Mouse (Mus musculus) kidney, adult 2 months (tissue): ENCODE measurements around the gene Aifm3. TPM values are rescaled to one million over a fixed set of nuclear protein-coding genes. Genes with fewer than 3 reads are reported as not detected.
A peak's percentile ranks its signal among the peaks of the same experiment; 100 is the strongest.

ENCODE experiments used
- DNase-seq: peaks from one replicate; pipeline ENCODE4 v3.0.0; 2021
- H3K27ac ChIP-seq: fragments of 200-500 bp; 2 replicates; pipeline ENCODE4 v1.5.1; 2012; ENCODE audit warnings: low read depth, low read length, control low read depth, inconsistent platforms; ENCODE audit not compliant: insufficient read depth
- H3K27me3 ChIP-seq: fragments of 200-500 bp; replicated peaks from 2 replicates; pipeline ENCODE4 v1.6.1; 2012; ENCODE audit warnings: mild to moderate bottlenecking, moderate library complexity, low read length, inconsistent platforms; ENCODE audit not compliant: control insufficient read depth, insufficient read depth
- H3K36me3 ChIP-seq: fragments of 200-500 bp; 2 replicates; pipeline ENCODE4 v1.6.1; 2012; ENCODE audit warnings: mild to moderate bottlenecking, moderate library complexity, low read length, inconsistent platforms; ENCODE audit not compliant: control insufficient read depth, insufficient read depth
- H3K4me1 ChIP-seq: fragments of 200-500 bp; 2 replicates; pipeline ENCODE4 v1.6.1; 2011; ENCODE audit warnings: low read length; ENCODE audit not compliant: control insufficient read depth, insufficient read depth
- H3K4me3 ChIP-seq: fragments of 200-500 bp; 2 replicates; pipeline ENCODE4 v1.5.1; 2011; ENCODE audit warnings: mild to moderate bottlenecking, low read depth, low read length, control low read depth; ENCODE audit not compliant: insufficient read depth
- CTCF ChIP-seq: fragments of 200-500 bp; conservative IDR thresholded peaks from 2 replicates; pipeline ENCODE4 v1.5.1; 2011; ENCODE audit warnings: low read depth, mild to moderate bottlenecking, control low read depth, low read length, moderate library complexity, mixed read lengths; ENCODE audit not compliant: insufficient read depth, insufficient read length
- POLR2A ChIP-seq: fragments of 200-500 bp; IDR thresholded peaks from one replicate; pipeline ENCODE4 v1.6.1; 2011; ENCODE audit warnings: low read depth, low read length, control low read depth
- WGBS: fragments of 180-500 bp; shearing (Covaris S2); methylation state at CpG from one replicate; pipeline ENCODE4 v1.1.7; 2018; 5-methylcytosine and 5-hydroxymethylcytosine counted together
- polyA plus RNA-seq: library from polyadenylated mRNA; depleted of rRNA; stranded (reverse); fragments of >200 nt; gene quantifications from 2 replicates; pipeline ENCODE4 v1.2.3, GENCODE M21; 2012

Gene Aifm3
- polyA plus RNA-seq, 1 experiment, result 11.7 TPM

GRCm38 (mm10) chr16:17529981-17530586 lies 40.7 kb downstream of the Aifm3 start:
- peak; percentile 23 for DNase-seq
- Histone ChIP-seq H3K4me1 (peaks cover 12% of the 10 kb centered on the region), H3K4me3 (peak overlapping the region; percentile 79), H3K27me3 (no peaks in the 10 kb centered on the region), H3K36me3 (no peaks in the 10 kb centered on the region), H3K27ac (peak overlapping the region; percentile 83)
- WGBS, result 6% methylated on average over 17 of the region's 17 CpGs
- TF ChIP-seq POLR2A (no peak), CTCF (no peak)

GRCm38 (mm10) chr16:17530640-17531288 lies 41.4 kb downstream of the Aifm3 start, which contains the start of gene Thap7:
Gene Thap7 (minus strand): TSS chr16:17531136.
- peaks cover 12% of the 10 kb centered on the region for H3K4me1 ChIP-seq
- under 1% methylated on average over 67 of the region's 67 CpGs for WGBS
- TF ChIP-seq CTCF (no peak), POLR2A (peak; percentile 70)
- peak; percentile 98 for DNase-seq
- peak within 1 kb of the TSS; percentile 83 for H3K27ac ChIP-seq
- no peaks in the 10 kb centered on the region for H3K27me3 ChIP-seq
- no peaks in the 10 kb centered on the region for H3K36me3 ChIP-seq
- peak within 1 kb of the TSS; percentile 79 for H3K4me3 ChIP-seq

DNA sequence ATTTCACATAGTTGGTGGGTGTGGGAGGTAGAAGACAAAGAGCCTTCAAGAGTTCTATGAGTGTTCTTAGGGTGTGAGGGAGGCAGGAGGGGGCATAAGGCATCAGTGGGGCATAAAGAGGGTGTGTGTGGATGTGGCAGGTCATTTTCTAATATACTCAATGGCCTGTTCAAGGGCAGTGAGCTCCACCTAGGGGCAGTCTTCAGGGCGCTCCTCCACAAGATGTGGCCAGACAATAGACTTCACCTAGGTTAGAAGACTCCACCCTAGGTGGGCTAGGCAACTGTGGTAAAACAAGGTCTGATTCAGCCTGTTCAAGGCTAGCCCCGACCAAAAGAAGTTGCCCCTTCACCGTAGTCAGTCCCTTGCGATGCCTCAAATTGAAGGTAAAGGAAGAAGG lies 42.9 kb downstream of the Aifm3 start:
- DNase-seq, result peak; percentile 63
- Histone ChIP-seq H3K27ac (no peak overlapping the region), H3K4me3 (no peak overlapping the region), H3K4me1 (peaks cover 9% of the 10 kb centered on the region), H3K27me3 (no peaks in the 10 kb centered on the region), H3K36me3 (no peaks in the 10 kb centered on the region)
- 56% methylated on average over 4 of the region's 4 CpGs for WGBS
- peak; percentile 69 for TF ChIP-seq CTCF
- TF ChIP-seq POLR2A, result no peak

- no peaks in the 10 kb centered on the region for H3K27me3 ChIP-seq
- H3K4me1 ChIP-seq, result peaks cover 9% of the 10 kb centered on the region
- no peak overlapping the region for H3K4me3 ChIP-seq
- no peak for TF ChIP-seq CTCF
- no peak for TF ChIP-seq POLR2A
- H3K36me3 ChIP-seq, result no peaks in the 10 kb centered on the region
- H3K27ac ChIP-seq, result no peak overlapping the region
- WGBS, result 72% methylated on average over 14 of the region's 14 CpGs
- peak; percentile 21 for DNase-seq
Measured at GRCm38 (mm10) chr16:17532676-17533329, 43.4 kb downstream of the Aifm3 start.

- H3K36me3 ChIP-seq, result no peaks in the 10 kb centered on the region
- peaks cover 3% of the 10 kb centered on the region; the same call in 1 of the 2 replicates for H3K4me1 ChIP-seq
- H3K4me3 ChIP-seq, result no peak overlapping the region
- DNase-seq, result peak; percentile 28
- H3K27ac ChIP-seq, result no peak overlapping the region
- no peaks in the 10 kb centered on the region for H3K27me3 ChIP-seq
- WGBS, result 87% methylated on average over 3 of the region's 3 CpGs
- no peak for TF ChIP-seq POLR2A
- no peak for TF ChIP-seq CTCF
Measured at GRCm38 (mm10) chr16:17536584-17536983, 47.2 kb downstream of the Aifm3 start.

- no peak for TF ChIP-seq CTCF
- no peak for TF ChIP-seq POLR2A
- Histone ChIP-seq H3K4me1 (no peaks in the 10 kb centered on the region), H3K27me3 (no peaks in the 10 kb centered on the region), H3K36me3 (no peaks in the 10 kb centered on the region), H3K4me3 (no peak overlapping the region), H3K27ac (no peak overlapping the region)
- no peak for DNase-seq
- 74% methylated on average over 2 of the region's 2 CpGs for WGBS
Measured at GRCm38 (mm10) chr16:17542632-17543031, 53.2 kb downstream of the Aifm3 start.

- no peak for TF ChIP-seq POLR2A
- no peak for TF ChIP-seq CTCF
- Histone ChIP-seq H3K27ac (no peak overlapping the region), H3K36me3 (no peaks in the 10 kb centered on the region), H3K4me1 (no peaks in the 10 kb centered on the region; the same call in 1 of the 2 replicates), H3K4me3 (no peak overlapping the region), H3K27me3 (no peaks in the 10 kb centered on the region)
- 77% methylated on average over 7 of the region's 7 CpGs for WGBS
- no peak for DNase-seq
Measured at GRCm38 (mm10) chr16:17552837-17553236, 63.4 kb downstream of the Aifm3 start.
